Mouse (Mus musculus) skeletal muscle tissue, adult 2 months (tissue): ENCODE measurements around the gene Prkce.

Experiments
- DNase-seq: peaks from one replicate; pipeline ENCODE4 v3.0.0-alpha.2; 2012; ENCODE audit warnings: low read depth, low spot score

Gene Prkce

DNA sequence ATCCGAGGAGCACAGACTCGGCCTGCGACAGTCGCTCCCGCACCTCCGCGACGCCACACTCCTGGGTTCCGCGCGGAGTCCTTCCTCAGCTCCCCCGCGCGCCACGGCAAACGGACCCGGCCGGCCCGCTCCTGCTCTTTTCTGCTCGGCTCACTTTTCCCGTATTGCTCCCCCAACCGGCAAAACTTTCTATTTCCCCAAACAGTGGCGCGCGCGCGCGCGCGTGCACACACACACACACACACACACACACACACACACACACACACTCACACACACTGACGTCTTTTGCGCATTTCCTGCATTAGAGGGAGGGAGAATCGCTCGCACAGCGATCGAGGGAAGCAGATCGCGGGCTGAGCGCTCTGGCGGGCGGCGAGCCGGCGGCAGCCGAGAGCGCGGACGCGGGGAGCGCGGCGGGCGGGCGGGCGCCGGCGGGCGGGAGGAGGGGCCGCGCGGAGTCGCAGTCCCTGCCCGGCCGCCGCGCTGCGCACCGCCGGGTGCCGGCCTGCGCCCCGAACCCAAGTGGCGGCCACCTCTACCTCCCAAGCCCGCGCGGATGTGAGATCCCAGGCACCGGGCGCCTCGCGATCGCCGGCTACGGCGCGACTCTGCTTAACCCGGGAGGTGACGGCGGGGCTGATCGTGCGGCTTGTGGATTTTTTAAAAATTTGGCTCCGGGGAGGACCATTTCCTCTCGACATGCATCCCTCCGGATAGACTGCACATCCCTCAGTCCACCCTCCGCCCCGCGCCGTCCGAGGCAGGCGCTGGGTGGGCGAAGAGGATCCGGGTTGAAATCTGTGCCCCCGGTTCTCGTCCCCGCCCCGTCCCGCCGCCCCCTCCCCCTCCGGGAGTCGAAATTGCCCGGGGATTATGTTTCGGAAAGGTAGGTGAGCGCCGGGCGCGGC is at the start of gene Prkce:
Gene Prkce, plus strand, starts transcription at position 466 of the 911 bp plus-strand sequence.
- peak; percentile 87 for DNase-seq

DNA sequence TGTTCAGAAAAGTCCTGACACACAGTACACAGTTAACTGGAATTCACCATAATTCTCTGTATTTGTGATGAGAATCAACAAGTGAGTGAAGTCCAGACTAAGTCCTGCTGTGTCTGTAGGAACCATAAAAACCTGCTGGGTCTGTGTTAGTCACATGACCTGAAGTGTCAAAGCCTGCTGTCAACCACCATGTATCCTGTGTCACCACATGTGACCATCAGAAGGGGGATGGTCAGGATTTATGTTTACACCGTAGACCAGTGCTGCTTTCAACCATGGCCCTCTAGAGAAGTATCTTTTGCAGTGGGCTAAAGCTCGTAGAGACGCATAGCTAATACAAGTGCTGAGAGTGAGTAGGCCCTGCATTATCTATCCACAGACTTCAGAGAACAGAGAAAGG is 44.4 kb upstream of the Prkce start:
- no peak for DNase-seq

DNA sequence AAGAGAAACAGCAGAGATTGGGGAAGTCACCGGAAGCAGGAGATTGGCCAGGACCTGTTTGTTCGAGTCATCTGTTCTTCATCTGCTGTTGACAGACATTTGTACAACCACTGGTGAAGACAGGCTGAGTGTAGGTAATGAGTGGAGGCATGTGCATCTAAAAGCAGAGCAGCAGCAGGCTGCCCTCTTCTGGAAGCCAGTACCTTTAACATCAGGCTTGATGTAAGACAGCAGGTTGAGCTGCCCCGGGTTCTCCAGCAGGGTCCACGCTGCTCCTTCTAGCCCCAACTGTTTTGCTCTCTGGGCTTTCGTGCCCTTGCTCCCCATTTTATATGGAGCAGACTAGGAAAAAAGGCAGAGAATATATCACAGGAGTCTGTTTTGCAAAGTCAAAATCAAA is 41.7 kb upstream of the Prkce start:
- DNase-seq, result no peak

DNA sequence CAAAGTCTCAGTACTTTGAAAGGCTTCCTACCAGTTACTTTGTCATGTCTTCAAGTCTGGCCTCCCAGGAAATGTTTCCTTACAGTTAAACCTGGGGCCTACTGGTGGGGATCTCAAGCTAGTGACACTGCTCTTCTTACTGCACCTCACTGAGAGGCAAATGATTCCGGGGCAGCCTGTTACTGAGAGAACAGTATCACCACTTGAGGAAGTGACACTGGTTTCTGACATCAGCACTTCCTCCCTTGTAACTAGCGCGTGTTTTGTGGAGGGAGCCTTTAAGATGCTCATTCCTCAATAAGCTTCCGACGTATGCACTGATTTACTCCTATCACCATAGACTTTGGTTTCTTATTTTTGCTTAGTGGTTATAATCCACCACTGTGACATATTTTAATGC is 39.4 kb upstream of the Prkce start:
- DNase-seq, result no peak

DNA sequence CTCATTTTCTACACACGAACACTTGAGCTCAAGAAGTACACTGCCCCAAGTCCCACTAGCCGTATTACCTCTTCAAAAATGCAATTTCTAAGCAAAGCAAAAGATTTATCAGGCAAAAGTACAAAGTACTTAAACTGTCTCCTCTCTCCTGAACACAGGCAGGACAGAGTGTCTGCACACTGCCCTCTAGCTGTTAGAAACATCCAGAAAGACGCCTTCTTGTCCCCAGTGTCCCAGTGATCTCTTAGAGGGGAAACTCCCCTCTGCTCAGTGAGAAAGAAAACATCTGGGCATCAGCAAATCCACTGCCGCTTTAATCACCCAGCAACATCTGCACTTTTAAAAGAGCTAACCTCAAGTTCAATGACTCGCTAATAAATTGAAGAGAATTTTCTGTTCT is 35.1 kb upstream of the Prkce start:
- DNase-seq, result no peak

DNA sequence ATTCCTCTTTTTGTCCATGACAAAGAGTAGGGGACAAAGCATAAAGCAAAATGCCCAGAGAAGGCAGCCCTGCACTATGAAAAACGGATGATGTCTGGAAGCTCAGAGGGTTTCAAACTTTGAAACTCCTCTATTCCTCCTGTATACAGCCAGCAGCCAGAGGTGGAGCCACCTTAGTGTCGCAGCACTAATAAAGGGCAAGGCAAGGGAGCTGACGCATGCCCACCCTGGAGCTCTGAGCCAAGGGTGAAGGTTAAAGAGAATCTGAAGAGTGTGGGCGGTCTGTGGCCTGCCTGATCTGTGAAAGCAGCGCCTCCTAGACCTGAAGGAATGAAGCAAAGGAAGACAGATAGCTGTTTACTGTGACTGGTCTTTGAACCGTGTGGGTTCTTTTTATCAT is 33.1 kb upstream of the Prkce start:
- DNase-seq, result no peak

DNA sequence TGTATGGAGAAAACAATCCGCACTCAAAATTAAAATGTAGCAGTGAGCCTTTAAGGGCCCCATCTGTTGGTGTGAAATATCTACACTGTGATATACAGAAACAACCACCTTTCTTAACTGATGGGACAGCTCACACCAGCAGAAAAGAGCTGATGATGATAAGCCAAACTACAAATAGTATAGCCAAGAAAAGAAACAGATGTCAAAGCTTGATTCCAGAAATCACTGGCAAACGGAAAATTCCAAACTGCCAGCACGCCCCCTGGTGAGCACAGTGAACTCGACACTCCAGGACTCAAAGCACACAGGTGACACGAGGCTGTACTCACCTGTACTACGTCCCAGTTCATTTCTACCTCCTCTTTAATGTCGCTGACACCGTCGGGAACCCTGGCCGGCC is 31.8 kb upstream of the Prkce start:
- DNase-seq, result no peak

DNA sequence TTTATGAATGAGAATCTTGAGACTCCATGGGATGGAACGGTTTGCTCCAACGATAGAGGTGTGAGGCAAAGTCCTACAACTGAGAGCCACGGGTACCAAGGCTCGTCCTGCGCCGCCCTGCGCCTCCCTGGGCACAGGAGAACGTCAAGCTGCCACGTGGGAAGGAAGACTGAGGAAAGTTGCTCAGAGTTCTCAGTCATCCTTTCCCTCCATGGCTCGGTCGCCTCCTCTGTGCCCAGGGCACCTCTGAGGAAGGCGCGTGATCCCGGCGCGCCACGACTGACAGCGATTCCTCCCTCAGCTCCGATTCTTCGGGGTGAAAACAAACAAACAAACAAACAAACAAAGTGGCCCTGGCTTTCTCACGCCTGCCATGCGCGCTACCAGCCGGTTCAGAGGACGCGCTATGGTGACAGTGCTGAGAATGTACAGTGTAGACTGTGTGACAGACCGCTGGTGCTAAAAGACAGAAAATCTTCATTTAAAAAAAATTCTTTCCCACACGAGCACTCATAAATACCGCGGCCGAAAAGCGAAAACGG is 23.0 kb upstream of the Prkce start:
- DNase-seq, result no peak

DNA sequence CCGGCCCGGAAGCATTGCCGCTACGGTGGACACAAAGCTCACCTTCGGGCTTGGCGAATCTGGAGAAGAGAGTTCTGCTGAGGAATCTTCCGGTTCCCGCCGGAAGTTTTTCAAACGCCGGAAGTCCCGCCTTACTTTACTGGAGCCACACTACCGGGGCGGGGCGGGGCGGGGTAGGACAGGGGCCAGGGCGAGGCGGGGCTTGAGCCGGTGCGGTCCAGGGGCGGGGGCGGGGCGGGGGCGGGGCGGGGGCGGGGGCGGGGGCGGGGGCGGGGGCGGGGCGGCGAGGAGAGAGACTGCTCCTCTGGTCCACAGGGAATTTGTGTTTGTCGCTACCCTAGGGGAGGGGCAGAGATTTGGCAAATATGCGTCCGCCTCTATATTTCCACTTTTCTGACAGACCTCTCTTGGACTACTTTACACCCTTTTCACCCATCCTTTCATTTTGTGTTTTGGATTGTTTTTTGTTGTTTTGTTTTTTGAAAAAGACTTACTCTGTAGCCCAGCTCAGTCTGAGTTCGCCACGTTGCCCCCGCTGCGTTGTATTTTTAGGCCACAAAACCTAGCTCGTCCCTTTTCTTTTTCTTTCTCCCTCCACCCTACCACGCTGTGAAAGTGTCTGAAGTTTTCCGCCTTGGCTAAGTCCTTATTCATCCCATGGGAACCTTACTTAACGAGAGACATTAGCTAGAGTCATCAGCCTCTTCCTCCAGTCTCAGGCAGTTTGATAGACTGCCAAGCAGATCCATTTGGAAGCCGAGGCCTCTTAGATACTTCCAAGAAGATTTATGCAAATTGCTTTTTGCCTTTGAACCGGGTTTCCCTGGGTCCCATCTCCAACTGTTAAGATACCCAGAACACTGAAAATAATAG is 22.3 kb upstream of the Prkce start, which contains the start of gene Srbd1:
Gene Srbd1, minus strand, starts transcription at position 97 of the 873 bp plus-strand sequence.
- peak; percentile 85 for DNase-seq

DNA sequence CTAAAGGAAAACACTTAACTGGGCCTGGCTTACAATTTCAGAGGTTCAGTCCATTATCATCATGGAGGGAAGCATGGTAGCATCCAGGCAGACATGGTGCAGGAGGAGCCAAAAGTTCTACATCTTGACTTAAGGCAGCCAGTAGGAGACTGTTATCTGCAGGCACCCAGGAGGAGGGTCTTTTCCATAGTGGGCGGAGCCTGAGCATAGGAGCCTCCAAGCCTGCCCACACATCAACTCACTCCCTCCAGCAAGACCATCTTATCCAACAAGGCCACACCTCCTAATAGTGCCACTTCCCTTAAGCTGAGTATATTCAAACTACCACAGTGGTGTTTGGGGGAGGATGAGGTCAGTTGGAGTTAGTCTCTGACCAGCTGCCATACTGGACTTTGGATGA is 17.9 kb upstream of the Prkce start:
- no peak for DNase-seq

DNA sequence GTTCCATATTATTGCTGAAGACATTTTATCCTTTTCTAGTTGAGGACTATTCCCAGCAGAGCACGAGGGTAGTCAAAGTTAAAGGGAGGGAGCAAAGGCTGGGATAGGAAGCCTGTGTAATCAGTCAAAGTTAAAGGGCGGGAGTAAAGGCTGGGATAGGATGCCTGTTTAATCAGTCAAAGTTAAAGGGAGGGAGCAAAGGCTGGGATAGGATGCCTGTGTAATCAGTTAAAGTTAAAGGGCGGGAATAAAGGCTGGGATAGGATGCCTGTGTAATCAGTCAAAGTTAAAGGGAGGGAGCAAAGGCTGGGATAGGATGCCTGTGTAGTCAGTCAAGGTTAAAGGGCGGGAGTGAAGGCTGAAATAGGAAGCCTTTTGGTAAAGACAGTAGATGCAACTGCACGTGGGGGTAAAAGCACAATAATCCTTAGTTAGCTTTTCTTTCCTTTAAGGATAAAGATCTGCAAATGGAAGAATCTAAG is 16.7 kb upstream of the Prkce start:
- DNase-seq, result peak; percentile 89

DNA sequence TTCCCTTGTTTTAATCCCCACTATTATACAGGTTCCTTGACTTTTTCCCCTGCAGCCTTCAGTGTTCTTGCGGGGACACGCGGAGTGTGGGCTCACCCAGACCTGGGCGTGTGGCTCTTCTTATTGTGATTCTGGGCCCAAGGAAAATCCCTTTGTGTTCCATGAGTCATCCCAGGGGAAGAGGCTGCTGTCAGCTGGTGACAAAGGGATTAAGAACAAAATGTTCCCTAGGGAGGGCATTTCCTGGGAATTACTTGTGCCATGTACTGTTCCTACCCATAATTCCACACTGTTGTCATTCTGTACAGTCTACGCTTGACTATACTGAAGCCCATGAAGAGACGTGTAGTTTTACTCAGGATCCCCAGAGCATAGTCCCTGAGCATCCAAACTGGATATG is 10.6 kb upstream of the Prkce start:
- no peak for DNase-seq

DNA sequence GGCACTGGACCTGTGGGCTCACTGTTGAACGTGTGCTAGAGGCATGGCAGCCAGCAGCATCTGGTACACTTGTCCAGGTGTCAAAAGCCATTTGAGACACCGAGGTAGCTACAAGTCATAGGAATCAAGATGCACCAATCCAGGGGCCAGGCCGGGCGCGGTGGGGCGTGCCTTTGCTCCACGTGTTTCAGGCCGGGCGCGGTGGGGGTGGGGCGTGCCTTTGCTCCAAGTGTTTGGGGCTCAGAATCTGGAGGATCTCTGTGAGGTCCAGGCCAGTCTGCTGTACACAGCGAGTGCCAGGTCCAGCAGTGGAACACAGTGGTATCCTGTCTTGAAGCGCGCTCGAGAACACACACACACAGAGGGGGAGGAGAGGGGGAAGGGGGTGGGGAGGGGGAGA is 4.9 kb upstream of the Prkce start:
- DNase-seq, result no peak

DNA sequence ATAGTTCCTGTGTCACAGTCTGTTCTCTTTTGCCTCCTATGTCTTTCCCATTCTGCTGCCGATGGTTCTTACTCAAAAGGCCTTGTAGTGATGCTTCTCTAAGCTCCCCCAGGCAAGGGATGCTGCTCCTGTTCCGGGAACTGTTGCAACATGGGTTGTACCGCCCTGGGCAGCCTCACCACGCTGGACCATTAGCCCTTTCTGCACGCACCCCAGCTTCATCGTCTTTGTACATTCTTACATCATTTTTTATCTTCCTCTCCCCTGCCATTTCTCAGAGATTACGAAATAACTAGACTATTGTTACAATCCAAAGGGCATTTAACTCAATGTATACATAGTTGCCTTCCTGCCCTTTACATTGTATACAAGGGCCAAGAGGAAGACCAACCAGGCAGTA is 3.2 kb upstream of the Prkce start:
- no peak for DNase-seq

DNA sequence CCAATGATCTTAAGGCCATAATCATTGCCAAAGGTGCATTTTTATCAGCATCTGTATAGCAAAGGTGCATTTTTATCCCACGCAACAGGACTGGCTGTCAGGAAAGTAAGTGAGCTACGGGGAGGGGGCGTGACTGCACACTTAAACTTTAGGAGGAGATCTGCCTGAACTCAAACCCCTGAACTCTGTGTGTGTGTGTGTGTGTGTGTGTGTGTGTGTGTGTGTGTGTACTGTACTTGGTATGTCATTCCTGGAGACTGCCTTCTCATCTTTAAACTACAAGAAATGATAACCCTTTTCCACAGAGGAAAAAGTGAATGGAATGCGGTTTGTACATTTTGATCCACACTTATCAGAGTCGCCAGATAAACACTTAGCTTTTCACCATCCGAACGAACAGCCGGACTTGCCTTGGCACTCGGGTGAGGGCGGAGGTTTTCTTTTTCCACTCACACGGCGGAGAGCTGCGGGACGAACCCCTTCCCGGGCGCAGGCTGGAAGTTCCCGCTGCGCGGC is 1.5 kb upstream of the Prkce start:
- no peak for DNase-seq

DNA sequence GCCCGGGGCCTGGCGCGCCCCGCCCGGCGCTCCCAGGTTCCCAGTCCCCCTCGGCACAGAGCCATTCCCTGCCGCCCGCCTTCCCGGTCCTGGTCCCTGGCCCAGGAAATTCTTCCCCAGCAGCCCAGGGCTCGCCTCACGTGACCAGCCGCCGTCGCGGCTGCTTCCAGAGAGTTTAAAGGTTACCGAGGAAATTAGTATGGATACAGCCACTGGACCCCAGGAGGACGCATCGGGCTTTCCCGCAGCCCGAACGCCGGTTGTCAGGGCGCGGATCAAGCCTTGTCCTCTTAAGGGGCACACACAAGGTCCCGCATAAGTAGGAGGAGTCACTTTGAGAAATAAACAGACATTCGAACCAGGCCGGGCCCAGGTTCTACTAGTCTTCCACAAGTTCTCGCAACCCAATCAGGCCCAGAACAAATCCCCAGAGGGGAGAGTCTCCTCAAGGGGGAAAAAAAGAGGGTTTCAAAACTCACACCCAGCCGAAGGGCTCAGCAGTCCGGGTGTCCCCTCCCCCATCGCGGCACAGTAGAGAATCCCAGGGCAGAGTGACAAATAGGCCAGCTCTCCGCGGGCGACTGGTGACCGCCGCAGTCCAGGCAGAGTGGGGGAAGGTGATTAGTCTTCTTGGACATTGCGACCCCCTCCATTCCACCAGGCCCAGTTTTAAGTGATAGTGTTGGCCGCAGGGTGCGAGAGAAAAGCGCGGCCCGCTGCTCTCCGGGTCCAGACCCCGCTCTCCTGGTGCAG is 842 bp upstream of the Prkce start:
- DNase-seq, result peak; percentile 77

DNA sequence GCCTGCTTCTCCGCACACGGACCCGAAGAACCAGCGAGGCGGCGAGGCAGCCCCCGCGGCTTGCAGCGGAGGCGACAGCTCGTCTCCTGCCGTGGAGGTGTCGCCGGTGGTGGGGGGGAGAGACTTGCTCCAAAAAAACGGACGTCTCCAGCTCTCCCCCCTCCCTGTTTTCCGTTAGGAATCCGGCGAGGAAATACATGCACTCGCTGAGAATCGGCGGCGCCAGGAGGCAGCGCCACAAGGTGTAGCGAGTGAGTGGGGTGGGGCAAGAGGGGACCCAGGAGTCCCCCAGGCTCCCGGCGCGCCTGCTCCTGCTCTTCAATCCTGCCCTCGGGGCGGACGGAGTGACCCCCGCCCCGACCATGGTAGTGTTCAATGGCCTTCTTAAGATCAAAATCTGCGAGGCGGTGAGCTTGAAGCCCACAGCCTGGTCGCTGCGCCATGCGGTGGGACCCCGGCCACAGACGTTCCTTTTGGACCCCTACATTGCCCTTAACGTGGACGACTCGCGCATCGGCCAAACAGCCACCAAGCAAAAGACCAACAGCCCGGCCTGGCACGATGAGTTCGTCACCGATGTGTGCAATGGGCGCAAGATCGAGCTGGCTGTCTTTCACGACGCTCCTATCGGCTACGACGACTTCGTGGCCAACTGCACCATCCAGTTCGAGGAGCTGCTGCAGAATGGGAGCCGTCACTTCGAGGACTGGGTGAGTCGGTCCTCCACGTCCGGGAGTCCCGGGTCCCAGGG is 821 bp downstream of the Prkce start:
- no peak for DNase-seq

DNA sequence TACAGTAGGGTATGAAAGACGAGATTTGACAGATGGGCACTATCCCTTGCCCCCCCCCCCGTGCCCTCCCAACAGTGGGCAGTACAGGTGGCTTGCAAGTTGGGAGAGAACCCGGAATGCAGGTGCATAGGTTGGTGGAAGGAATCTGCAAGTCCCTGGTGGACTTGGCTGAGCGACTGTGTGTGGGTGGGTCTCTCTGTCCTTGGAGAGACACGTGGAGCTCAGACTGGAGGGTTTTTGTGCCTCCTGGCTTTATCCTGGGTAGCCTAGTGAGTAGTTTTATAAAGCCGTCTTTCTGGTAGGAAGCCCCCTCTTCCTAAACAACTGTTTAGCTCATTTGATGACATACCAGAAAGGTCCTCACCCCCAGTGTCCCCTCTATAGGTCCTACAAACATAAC is 1.5 kb downstream of the Prkce start:
- no peak for DNase-seq

DNA sequence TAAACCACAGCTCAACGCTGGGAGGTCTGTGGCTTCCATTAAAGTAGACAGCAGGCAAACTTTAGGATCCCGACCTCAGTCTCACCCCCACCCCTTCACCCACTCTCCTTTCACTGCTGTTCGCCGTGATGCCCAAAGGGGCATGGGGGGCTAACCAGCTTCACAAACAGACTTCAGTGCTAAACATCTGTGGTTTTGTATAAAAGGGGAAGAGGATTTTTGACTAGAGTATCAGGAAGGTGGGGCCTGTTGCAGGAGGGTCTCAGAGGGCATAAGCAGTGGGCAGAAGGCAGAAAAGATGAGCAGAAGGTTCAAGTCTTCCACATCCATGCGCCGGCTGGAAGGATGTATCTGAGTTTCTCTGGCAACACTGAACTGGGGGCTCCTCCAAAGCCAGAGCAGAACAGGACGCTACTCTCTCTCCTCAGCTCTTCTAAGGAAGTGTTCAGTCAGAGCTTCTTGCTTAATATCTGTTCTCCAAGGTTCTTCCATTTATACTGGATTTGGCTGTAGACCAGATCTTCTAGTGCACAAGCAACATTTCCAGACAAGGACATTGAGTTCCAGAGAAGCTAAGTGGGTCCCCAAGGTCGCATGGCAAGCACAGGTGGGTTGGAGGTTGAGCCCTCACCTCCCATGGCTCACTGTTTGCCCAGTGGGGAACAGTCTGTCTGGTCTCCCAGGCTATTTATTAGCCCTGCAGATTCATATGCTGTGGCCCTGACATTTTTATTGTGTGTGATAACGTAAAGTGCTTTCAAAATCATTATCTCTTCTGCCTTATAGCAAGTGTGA is 2.8 kb downstream of the Prkce start:
- DNase-seq, result no peak

DNA sequence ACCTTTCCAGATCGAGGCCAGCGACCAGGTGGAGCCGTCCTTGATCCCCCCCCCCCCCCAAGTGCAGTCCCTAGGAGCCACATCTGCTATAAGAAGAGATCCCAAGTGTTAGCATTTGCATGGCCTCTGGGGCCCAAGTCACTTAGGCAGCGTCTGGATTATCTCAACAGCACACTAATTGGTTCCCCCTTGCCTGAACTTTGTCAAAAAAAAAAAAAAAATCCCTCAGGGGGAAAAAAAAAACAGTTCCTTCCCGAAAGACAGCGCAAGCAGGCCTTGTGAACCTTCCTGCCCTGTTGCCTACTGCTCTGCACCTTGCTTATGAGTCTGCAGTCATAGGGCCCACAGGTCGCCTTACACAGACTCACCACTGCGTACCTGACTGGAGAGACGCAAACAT is 7.9 kb downstream of the Prkce start:
- DNase-seq, result no peak
